Mouse (Mus musculus): Measurements from ENCODE around the gene Dand5. TPM values are rescaled to one million over a fixed set of nuclear protein-coding genes. Genes with fewer than 3 reads are reported as not detected.

The Dand5 gene
- total RNA-seq, 2 experiments from 2014 or later, result 8.3 to 9.9 TPM

GRCm38 (mm10) chr8:84775105-84775591, 47.5 kb downstream of the Dand5 start:
- intact Hi-C loops (cut with DNase I), result no loop called here
- peak in 1 of 2 experiments; percentile 57 for DNase-seq

- intact Hi-C loops (cut with DNase I), result no loop called here
These were observed 48.1 kb downstream of the Dand5 start for GRCm38 (mm10) chr8:84774473-84774911.

GRCm38 (mm10) chr8:84773833-84774232, 48.8 kb downstream of the Dand5 start:
- intact Hi-C loops (cut with DNase I), result no loop called here
- DNase-seq, result peak; percentile 62 to 80

More at GRCm38 (mm10) chr8:84774473-84774911, 48.1 kb downstream of the Dand5 start:
- peak; percentile 55 to 66 for DNase-seq

GRCm38 (mm10) chr8:84773304-84773703, 49.3 kb downstream of the Dand5 start:
- intact Hi-C loops (cut with DNase I), result no loop called here
- DNase-seq, result peak in 1 of 2 experiments; percentile 23

- no peak for DNase-seq
- intact Hi-C loops (cut with DNase I), result no loop called here
These were observed 50.0 kb downstream of the Dand5 start for GRCm38 (mm10) chr8:84772628-84773027.

- peak in 1 of 2 experiments; percentile 38 for DNase-seq
- intact Hi-C loops (cut with DNase I), result no loop called here
These were observed 50.7 kb downstream of the Dand5 start for GRCm38 (mm10) chr8:84771941-84772378.

GRCm38 (mm10) chr8:84771000-84771687, 51.5 kb downstream of the Dand5 start:
- DNase-seq, result no peak
- intact Hi-C loops (cut with DNase I), result no loop called here

GRCm38 (mm10) chr8:84770100-84770953, 52.3 kb downstream of the Dand5 start:
- no peak for DNase-seq
- intact Hi-C loops (cut with DNase I), result no loop called here

GRCm38 (mm10) chr8:84769324-84769723, 53.3 kb downstream of the Dand5 start:
- peak in 1 of 2 experiments; percentile 44 for DNase-seq

GRCm38 (mm10) chr8:84768343-84769095, 54.1 kb downstream of the Dand5 start:
- intact Hi-C loops (cut with DNase I), result no loop called here
- no peak for DNase-seq

More at GRCm38 (mm10) chr8:84769324-84769723, 53.3 kb downstream of the Dand5 start:
- intact Hi-C loops (cut with DNase I), result no loop called here

GRCm38 (mm10) chr8:84767221-84767620, 55.4 kb downstream of the Dand5 start:
- DNase-seq, result no peak

GRCm38 (mm10) chr8:84766422-84766821, 56.2 kb downstream of the Dand5 start:
- intact Hi-C loops (cut with DNase I), result no loop called here
- DNase-seq, result peak in 1 of 2 experiments; percentile 24

More at GRCm38 (mm10) chr8:84767221-84767620, 55.4 kb downstream of the Dand5 start:
- intact Hi-C loops (cut with DNase I), result no loop called here

- DNase-seq, result no peak
- intact Hi-C loops (cut with DNase I), result no loop called here
These were observed 57.0 kb downstream of the Dand5 start for GRCm38 (mm10) chr8:84765629-84766028.

Small RNA genes within 50 kb of the gene (microRNA-seq; reads per million reads assigned to microRNA genes)
- 0.74 to 2.1 reads per million in 2 experiments for gene Mir7069

Other genes starting within 250 kb of the Dand5 start
- 1 to 10 TPM; 5.6 to 9.3 TPM for gene Ier2, start 160.0 kb downstream of the Dand5 start, total RNA-seq (2021)
- 10 to 100 TPM; 39.8 to 43.3 TPM for gene Trmt1, start 136.5 kb downstream of the Dand5 start, total RNA-seq (2021)
- 10 to 100 TPM; 18.1 to 20.1 TPM for gene Nacc1, start 135.0 kb downstream of the Dand5 start, total RNA-seq (2021)
- 1 to 10 TPM in 1 of 2 experiments, under 1 TPM in 1; 0.96 to 1.4 TPM for gene Lyl1, start 121.4 kb downstream of the Dand5 start, total RNA-seq (2021)
- gene G430095P16Rik, start 99.8 kb downstream of the Dand5 start, total RNA-seq (2021), result 1 to 10 TPM in 1 of 2 experiments, not detected in 1; 1.0 TPM
- 100 to 1,000 TPM; 433 to 510 TPM for gene Nfix, start 22.5 kb downstream of the Dand5 start, total RNA-seq (2021)
- 10 to 100 TPM; 17.7 to 23.0 TPM for gene Gadd45gip1, start 8.7 kb upstream of the Dand5 start, total RNA-seq (2021)
- 100 to 1,000 TPM; 136 to 151 TPM for gene Rad23a, start 17.8 kb upstream of the Dand5 start, total RNA-seq (2021)
- 100 to 1,000 TPM; 153 to 159 TPM for gene Calr, start 24.1 kb upstream of the Dand5 start, total RNA-seq (2021)
- gene Farsa, start 34.2 kb upstream of the Dand5 start, total RNA-seq (2021), result 10 to 100 TPM; 22.1 to 26.2 TPM
- gene Syce2, start 49.3 kb upstream of the Dand5 start, total RNA-seq (2021), result 1 to 10 TPM in 1 of 2 experiments, under 1 TPM in 1; 0.71 to 1.4 TPM
- 10 to 100 TPM; 25.5 to 45.9 TPM for gene Gcdh, start 71.1 kb upstream of the Dand5 start, total RNA-seq (2021)
- not detected for gene Klf1, start 79.1 kb upstream of the Dand5 start, total RNA-seq (2021)
- gene Dnase2a, start 85.7 kb upstream of the Dand5 start, total RNA-seq (2021), result 1 to 10 TPM; 3.7 to 5.1 TPM
- not detected for gene Mast1, start 114.5 kb upstream of the Dand5 start, total RNA-seq (2021)
- gene Rtbdn, start 124.2 kb upstream of the Dand5 start, total RNA-seq (2021), result not detected
- not detected for gene Gm49661, start 146.6 kb upstream of the Dand5 start, total RNA-seq (2021)
- 100 to 1,000 TPM; 180 to 196 TPM for gene Prdx2, start 146.8 kb upstream of the Dand5 start, total RNA-seq (2021)
- 10 to 100 TPM; 23.3 to 23.8 TPM for gene Rnaseh2a, start 146.9 kb upstream of the Dand5 start, total RNA-seq (2021)
- gene Junb, start 155.9 kb upstream of the Dand5 start, total RNA-seq (2021), result 10 to 100 TPM in 1 of 2 experiments, 1 to 10 TPM in 1; 4.3 to 12.8 TPM
- gene Hook2, start 167.8 kb upstream of the Dand5 start, total RNA-seq (2021), result 1 to 10 TPM; 1.4 to 1.5 TPM
- not detected for gene Best2, start 191.7 kb upstream of the Dand5 start, total RNA-seq (2021)
- gene Asna1, start 202.5 kb upstream of the Dand5 start, total RNA-seq (2021), result 10 to 100 TPM; 49.7 to 50.8 TPM
- gene Trir, start 204.0 kb upstream of the Dand5 start, total RNA-seq (2021), result 10 to 100 TPM; 71.9 to 73.6 TPM
- 10 to 100 TPM; 29.3 to 29.7 TPM for gene Tnpo2, start 214.1 kb upstream of the Dand5 start, total RNA-seq (2021)
- gene Fbxw9, start 237.2 kb upstream of the Dand5 start, total RNA-seq (2021), result 1 to 10 TPM; 1.4 to 2.4 TPM
- not detected for gene Gm5741, start 245.2 kb upstream of the Dand5 start, total RNA-seq (2021)
- gene Dhps, start 248.9 kb upstream of the Dand5 start, total RNA-seq (2021), result 10 to 100 TPM; 18.2 to 23.6 TPM